Mouse (Mus musculus) cerebellum, adult (tissue): ENCODE results near the gene Dpf1.

Experiments used
- ATAC-seq: cut with Nextera tagmentation; 2 replicates; pipeline ENCODE4 v1.9.2; 2017; ENCODE audit warnings: mild to moderate bottlenecking, moderate library complexity, mixed read lengths; ENCODE audit not compliant: insufficient number of reproducible peaks, low FRiP score, low TSS enrichment

Dpf1 gene

DNA sequence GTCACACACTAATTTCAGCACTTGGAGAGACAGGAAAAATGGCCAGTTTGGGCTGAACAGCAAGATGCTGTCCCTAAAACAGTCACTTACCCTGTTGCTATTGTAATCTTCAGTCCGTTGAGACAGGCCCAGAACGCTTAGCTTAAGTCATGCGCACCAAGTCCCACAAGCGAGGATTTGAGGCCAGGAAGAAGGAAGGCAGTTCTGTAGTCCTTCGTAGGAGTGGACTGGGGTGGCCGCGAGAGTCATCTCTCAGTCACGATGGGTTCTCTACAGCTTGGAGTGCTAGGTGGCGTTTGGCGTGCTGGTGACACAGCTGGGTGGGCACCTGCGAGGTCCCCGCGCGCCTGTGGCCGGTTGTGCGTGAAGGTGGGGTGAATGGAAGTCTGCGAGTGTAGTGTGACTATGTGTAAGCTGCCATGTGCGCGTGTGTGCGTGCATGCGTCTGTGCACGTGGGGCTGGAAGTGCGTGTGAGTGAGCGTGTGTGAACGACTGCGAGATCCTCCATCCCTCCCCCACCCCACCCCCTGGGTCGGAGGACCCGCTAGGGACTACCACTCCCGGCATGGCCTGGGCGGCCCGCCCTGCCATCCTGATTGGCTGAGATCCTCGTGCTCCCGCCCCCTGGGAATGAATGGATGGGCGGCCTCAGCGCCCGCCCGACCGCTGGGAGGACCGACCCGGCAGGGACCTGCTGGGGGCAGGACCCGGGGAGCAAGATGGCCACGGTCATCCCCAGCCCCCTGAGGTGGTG, 3.8 kb downstream of the Dpf1 start:
- ATAC-seq: peak; percentile 59

DNA sequence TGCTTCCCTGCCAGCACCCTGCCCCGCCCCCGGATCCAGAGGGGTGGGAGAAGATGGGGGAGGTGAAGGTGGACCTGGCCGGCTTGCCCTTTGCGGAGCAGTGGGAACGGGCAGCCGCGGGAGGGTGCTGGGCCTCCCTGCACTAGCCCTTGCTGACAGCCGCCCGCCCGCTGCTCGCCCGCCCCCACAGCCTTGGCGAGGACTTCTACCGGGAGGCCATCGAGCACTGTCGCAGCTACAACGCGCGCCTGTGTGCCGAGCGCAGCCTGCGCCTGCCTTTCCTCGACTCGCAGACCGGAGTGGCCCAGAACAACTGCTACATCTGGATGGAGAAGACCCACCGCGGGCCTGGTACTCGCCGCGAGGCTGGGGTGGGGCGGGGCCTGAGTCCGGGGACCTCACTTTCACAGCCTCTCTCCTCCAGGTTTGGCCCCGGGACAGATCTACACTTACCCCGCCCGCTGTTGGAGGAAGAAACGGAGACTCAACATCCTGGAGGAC, 5.5 kb downstream of the Dpf1 start:
- no peak for ATAC-seq

DNA sequence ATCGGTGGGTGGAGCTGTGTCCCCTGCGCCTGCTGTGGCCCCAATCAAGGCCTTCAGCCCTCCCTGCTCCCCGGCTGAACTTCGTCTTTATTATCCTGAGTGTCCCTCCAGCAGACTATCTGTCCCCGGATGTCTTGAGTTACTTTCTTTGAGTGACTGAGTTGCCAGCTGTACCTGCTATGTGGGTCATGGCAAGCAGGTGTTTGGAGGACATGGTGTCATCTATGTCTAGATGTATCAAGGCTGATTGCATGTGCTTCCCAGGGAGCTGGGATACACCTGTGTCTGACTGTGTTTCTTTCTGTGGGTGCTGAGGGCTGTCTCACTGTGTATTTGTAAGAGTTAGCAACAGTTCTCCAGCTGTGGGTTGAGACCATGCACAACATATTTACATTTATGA, 6.0 kb downstream of the Dpf1 start:
- no peak for ATAC-seq

DNA sequence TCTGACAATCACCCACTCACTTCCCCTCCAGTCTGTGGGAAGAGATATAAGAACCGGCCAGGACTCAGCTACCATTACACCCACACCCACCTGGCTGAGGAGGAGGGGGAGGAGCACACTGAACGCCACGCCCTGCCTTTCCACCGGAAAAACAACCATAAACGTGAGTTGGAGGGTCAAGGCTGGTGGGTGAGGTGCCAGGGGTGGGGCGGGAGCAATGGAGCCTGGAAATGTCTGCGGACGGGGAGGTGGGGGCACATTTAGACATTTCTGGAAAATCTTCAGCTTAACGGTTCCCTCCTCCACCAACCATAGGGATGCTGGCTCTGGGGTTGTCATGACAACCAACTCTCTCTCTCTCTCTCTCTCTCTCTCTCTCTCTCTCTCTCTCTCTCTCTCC, 9.3 kb downstream of the Dpf1 start:
- ATAC-seq: no peak

DNA sequence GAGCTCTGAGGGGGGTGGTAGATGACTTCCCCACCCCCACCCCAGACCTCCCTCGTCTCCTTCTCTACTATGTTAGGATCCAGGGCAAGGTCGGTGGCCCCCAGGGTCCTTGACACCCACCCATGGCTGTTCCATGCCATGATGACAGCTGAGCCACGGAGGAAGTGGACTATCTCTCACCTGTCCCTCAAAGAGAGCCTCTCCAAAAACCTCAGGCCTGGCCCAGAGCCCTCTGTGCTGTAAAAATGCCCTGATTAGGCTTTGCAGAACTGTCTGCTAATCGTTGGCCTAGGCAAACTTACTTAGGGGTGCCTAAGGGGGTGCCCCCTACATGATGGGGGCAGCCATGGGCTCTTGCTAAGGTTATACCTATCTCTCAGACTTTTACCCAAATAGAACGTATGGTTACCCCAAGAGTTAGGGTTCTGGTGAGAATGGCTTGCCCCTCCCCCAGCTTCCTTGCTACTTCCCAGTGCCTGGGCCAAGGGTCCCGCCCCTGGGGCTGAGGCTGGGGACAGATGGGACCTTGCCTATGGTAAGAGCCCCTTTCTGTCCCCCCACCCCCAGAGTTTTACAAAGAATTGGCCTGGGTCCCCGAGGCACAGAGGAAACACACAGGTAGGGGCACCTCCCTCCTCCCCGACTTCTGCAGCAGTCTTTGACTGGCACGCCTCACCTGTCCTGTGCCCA, 10.0 kb downstream of the Dpf1 start:
- no peak for ATAC-seq

DNA sequence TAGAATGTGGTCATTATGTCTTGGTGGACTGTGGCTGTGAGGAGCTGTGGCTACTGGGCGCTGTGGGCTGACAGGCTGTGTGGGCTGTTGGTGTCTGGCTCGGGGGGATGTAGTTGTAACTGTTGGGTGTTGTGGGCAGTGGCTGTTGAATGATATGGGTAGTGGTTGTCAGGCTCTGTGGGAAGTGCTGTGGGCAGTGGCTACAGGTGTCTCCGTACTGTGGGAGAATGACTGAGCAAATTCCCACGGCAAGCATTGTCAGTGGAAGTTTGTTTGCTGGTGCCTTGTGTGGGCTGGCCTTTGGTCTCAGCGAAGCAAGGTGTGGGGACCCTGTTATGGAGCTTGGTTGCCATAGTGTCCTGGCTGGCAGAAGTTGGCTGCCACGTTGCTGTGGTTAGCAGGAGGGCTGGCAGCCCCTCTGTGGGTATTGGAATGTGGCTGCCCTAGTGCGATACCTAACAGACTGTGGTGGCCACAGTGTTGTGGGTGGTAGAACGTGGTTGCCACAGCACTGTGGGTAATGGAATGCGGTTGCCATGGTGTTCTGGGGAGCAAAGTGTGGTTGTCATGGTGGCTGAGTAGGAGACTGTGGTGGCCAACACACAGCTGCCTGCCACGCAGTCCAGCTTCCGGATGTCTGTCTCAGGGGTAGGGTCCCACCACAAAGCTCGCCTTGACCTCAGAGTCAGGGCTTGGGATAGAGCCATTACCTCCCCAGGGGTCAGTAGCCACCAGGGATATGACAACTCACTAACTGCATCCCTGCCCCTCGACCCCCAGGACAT, 11.3 kb downstream of the Dpf1 start:
- ATAC-seq: no peak

DNA sequence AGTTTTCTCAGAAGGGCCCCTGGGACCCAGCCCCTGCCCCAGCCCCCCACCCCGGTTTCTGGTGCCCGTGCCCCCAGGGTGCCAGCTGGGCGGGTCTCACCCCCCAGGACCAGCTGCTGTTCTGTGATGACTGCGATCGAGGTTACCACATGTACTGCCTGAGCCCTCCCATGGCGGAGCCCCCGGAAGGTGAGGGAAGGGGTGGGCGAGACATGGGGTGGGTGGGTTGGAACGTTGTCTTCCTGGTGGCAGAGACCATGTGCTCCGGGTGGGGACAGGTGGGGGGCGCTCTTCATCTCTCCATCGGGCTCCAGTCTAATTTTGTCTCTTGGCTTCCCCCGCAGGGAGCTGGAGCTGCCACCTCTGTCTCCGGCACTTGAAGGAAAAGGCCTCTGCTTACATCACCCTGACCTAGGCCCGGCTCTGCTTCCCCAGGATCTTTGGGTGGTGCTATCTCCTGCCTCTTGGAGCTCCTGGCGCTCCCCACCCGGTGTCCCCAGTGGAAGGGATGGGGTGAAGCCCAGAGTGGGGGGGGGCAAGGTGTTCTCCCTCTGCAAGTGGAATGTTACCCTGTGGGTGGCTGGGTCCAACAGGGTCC, 12.5 kb downstream of the Dpf1 start:
- no peak for ATAC-seq

DNA sequence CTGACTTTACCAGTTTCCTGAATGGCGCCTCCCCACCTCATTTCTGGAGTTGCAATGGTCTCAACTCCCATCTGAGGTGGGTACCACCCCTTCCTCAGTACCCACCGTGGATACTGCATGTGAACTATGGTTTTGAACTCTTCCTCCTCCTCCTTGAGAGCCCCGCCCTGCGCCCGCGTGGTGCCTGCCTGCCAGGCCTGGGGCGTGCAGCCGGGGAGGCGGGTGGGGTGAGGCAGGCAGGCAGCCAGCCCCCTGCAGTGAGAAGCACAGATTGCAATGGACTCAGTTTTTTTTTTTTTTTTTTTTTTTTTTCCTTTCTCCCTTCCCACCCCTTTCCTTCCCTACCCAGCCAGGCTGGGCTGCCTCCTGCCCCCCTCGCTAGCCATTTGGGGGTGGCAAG, 13.2 kb downstream of the Dpf1 start:
- ATAC-seq: no peak

DNA sequence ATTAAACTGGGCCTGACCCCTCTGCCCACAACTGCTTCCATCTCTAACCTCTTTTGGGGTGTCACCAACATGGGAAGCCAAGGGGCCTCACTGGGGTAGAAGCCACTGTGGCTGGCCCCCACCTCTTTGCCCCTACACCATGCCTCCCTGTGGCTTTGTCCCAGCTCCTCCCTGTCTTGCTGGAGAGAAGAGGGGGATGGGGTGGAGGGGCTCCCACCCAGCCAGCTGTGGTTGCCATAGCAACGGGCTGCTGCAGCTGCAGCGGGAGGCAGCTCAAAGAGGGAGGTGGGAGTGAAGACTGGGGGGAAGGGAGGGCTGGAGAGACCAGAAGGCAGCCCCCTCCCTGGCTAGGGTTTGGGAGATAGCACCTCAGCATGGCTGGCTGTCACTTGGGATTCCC, 13.8 kb downstream of the Dpf1 start:
- ATAC-seq: no peak

DNA sequence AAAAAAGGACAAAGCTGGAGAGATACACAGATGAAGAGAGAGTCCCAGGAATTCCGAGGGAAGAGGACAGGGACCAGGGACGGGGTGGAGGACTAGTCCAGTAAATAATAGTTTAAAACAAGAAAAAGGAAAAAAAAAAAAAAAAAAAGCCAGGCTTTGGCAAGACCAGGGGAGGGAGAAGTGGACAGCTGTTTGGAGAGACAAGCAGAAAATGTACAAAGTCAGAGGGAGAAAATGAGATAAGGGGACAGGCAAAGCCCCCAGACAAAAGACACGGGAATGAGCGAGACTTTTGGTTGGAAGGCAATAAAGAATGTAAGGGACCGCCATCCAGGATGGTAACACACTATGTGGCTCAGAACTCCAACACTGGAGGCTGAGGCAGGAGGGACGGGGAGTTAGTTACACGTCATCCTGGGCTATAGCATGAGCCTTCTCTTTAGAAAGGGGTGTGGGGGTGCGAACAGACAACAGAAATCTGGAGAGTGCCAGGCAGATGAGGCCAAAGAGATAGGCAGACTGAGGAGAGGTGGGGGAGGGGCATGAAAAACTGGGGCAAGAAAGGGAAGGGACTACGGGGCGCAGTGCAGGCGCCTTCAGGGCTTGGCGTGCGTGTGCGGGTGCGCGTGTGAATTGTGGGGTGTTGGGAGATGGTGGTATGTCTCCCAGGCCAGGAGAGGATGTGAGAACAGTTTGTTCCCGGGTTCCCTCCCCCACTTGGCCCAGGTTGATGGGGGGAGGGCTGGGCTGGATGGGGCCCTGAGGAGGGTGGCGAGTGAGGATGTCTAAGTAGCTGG, 14.6 kb downstream of the Dpf1 start:
- ATAC-seq: no peak

DNA sequence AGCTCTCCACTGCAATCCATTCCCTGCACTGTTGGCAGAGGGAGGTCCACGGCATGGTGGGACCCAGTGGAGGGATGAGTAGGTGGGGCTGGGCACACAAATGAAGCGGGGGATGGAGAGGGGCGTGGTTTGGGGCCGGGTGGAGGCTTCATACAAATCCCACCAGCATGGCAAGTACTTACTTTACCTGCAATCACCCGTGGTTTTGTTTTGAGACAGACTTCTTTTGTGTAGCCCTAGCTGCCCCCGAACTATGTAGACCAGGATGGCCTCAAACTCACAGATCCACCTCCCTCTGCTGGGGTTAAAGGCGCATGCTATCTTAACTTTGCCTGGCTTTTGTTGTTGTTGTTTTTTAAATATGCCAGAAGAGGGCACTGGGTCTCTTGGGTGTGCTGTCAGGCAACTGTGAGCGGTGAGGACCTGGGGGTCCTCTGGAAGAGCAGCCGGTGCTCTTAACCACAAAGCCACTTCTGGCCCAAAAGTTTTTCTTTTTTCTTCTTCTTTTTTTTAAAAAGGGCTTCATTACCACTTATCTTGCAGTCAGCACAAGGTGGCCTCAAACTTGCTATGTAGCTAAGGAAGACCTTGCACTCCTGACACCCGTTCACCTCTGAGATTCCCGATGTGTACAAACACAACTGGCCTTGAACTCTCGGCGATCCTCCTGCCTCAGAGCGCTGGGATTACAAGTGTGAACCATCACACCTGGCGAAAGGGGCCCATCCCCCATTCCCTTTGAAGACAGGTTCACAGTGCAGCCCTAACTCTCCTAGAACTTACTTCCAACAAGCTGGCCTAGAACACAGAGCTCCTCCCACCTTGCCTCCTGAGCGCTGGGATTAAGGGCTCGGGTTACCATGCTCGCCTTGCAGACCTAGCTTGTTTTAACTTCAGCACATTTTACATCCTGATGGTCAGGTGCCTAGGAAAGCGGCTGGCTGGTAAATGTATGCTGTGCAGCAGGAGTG, 15.9 kb downstream of the Dpf1 start:
- no peak for ATAC-seq

DNA sequence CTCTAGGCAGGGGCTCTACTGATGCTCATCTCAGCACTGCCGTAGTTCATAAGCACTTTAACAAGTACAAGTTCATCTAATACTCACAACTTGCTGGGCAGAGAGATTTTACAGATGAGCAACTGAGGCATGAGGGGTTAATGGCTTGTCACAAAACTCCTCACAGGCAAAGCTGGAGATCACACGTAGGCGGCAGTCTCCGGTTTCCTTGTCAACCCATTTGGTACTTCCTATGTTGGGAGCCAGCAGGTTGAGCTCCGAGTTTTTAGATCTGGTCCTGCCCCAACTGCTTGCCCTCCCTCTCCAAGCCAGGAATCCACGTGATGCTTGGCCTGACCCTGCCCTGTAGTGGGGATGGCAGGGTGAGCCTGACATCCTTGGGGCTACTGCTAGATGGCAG, 23.3 kb downstream of the Dpf1 start:
- ATAC-seq: no peak

DNA sequence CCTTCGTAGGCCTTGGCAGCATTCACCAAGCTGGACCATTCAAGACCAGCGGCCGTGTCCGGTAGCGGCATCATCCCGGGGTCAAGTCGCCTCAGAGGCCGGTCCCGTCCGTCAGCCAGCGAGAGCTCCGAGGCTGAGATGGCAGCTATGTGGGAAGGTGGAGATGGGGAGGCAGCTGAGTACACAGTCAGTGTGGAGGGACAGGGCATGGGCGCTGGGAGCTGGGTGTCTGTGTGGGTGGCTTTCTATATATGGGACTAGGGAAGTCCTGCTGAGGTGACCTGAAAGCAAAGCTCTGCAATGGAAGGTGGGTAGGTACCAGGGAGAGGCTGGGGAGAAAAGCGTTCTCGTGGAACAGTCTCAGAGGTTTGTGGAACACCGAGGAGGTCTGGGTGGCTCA, 25.2 kb downstream of the Dpf1 start:
- ATAC-seq: no peak

DNA sequence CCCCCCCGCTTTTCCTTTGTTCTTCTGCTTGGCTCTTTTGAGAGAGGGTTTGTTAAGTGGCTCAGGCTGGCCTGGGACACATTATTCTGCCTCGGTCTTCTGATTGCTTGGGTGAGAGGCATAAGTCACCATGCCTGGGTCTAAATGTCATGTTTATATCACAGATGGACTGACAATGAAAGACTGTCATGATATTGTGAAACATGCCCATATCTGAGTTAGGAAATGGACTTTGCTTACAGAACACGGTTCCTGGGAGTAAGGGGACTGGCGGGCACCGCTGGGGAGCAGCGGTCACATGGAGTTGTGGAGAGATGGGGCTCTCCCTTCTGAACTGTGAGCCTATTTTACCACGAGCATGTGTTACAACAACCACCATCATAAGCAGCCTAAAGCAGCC, 30.4 kb downstream of the Dpf1 start:
- ATAC-seq: no peak

DNA sequence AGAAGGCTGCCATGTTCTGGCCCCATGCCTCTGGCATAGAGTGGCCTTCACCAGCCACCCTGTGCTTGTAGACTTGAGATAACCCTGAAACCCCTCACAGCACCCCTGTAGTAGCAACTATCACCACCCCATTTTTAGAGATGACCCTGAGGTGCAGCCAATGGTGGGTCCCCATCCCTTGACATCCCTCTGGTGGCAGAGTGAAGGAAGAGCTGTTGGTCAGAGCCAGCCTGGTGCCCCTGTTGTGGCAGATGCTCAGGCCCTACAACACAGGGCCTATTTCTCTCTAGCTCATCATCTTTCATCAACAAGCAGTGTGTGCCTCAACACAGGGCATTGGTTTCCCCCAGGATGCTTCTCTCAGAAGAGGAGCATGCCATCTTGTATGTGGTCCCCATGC, 31.5 kb downstream of the Dpf1 start:
- ATAC-seq: no peak

DNA sequence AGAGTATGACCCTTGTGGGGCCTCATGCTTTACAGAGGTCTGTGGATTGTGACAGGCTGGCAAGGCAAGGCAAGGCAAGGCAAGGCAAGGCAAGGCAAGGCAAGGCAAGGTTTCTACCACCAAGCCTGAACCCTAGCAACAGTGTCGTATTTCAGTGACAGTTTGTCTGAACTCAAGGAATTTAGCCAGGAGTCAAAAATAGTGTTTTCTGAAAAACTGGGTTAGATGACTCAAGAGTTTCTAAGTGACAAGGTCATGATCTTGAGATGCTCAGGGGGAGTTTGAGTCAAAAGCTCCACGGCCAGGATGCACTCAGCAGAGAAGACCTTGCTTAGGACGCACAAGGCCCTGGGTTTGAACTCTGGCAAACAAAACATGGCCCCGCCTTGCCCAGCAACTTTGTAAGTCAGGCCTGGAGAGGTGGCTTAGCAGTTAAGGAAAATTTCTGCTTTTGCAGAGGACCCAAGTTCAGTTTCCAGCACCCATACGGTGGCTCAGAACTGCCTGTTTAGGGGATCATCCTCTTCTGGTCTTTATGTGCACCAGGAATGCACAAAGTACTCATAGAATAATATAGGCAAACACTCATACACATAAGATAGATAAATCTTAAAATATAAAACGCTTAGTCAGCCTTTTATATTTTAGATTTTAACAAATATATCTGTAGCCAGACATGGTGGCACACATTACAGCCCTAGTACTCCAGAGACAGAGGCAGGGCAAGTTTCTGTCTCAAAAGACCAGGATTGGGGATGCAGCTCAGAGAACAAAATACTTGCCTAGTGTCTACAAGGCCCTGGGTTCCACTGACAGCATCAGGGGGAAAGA, 32.3 kb downstream of the Dpf1 start:
- no peak for ATAC-seq

DNA sequence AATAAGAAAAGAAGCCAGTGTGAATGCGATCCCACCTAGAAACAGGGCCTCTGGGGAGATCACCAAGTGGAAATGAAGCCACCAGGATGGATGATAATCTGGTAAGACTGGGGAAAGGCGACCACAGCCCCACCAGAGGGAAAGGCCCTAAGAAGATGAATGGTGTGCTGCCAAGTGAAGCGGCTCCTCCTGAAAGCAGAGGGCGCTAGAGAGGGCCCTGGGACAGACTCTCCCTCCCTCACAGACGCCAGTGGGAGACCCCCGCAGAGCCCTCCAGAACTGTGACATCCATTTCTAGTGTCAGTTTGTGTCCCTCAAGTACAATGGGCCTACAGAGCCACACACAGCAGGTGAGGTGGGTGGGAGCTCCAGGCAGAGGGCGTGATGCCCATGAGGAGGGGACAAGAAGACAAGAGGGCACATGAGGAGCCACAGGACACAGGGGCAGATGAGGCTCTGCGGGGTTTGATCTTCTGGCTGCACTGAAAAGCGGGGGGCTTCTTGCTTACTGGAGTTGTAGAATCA, 33.1 kb downstream of the Dpf1 start:
- no peak for ATAC-seq

DNA sequence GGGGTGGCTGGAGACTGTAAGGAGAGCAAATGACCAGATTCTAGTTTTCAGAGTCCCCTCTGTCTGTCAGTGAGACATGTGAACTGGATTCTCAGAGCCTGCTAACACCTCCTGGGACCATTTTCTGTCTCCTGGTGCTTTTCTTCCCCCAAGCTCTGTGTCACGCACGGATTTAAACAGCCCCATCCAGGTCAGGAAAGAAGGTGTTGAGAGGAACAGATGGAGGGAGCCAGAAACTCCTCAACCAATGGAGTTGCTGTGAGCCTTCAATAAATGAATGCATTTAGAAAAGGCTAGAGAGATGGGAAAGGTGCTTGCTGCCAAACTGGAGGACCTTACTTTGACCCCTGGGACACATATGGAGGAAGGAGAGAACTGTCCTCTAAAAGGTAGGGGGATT, 34.0 kb downstream of the Dpf1 start:
- ATAC-seq: no peak
